Mouse (Mus musculus) testis, adult 2 months (tissue): ENCODE measurements around the gene Olfr1040.

Experiments
- CTCF ChIP-seq: fragments of 200-500 bp; IDR thresholded peaks from 2 replicates; pipeline ENCODE4 v1.5.1; 2012; ENCODE audit warnings: low read depth, mild to moderate bottlenecking, inconsistent platforms, low read length, moderate library complexity; ENCODE audit not compliant: control insufficient read depth, insufficient read depth, insufficient replicate concordance
- POLR2A ChIP-seq: fragments of 200-500 bp; IDR thresholded peaks from 2 replicates; pipeline ENCODE4 v1.6.1; 2012; ENCODE audit warnings: low read depth, mild to moderate bottlenecking, inconsistent platforms, low read length, moderate library complexity; ENCODE audit not compliant: control insufficient read depth

DNA sequence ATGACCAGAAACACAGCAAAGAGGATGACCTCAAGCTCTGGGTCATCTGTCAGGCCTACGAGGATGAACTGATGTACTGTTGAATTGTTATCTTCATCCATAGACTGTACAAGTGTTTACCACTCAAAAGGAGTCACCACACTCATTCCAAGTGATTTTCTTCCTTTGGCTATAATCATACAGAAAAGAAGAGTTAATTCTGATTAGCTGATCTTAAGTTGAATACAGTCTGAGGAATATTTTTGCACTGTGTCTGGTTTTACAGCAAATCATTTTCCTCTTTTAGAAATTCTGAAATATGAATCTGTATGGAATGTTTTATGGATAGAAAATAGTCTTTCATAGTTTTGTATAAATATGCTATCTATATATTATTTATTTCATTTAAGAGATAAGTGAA is at the start of gene Olfr1040:
- no peak for TF ChIP-seq CTCF
- no peak for TF ChIP-seq POLR2A
